Mouse (Mus musculus): Measurements from ENCODE around the gene Rnf114.

Rnf114 gene

DNA sequence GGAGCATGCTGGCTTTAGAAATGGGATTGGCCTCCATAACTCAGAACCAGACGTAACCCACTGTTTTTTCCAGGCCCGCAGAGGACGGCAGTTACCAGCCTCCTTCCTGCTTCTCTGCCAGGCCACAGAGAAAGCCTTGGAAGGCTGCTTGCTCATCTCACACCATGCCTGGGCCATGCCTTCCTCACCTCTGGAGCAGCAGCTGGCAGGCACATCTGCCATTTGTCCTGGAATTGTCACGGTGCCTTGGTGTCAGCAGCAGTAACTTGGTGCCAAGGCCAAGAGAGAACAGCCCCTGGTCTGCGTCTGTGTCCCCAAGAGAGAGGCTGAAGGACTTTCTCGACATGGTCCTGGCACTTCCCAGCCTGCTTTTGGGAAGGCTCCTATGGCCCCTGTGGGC lies 18.2 kb upstream of the Rnf114 start:
- no peak for DNase-seq (ENCODE audit: low read depth in 2 of 2, low spot score in 2 of 2)

DNA sequence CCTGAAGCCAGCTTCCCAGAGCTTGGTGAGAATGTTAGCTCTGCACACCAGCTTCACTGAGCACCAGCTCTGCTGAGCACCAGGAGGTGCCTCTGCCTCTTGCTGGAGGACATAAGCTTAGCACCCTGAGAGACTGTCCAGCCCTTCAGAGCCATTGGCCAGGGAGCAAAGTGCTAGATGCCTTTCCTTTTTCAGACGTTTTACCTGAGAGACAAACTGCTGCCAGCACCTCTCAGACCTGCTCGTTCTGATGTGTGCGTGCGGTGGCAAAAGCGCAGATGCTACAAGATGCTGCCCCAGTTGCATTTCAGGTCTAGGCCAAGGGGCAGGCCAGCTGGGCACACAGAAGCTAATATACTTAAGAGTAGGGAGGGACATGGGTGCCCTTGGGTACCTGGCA lies 16.8 kb upstream of the Rnf114 start:
- DNase-seq (ENCODE audit: low read depth in 2 of 2, low spot score in 2 of 2), result no peak

DNA sequence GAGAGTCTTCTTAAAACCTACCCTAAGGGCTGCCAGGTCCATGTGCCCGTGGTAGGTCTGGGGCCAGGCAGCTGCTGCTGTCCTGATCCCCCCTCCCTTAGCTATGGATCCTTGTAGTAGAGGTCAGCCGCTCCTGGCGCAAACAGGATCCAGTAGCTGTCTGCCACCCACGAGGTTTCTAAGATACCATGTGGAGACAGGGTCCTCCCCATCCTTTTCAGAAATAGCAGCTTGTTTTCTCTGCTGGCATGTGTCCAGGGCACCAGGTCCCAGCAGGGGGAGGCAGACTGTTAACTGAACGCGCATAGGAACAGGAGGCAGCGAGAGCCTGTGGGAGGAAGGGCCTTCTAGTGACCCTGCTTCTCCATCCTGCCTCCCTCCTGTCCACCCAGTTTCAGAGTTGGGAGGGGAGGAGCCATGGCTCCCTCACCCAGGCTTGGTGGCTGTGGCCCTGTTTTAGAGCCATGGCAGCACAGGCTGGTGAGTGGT lies 16.2 kb upstream of the Rnf114 start:
- no peak for DNase-seq (ENCODE audit: low read depth in 2 of 2, low spot score in 2 of 2)

DNA sequence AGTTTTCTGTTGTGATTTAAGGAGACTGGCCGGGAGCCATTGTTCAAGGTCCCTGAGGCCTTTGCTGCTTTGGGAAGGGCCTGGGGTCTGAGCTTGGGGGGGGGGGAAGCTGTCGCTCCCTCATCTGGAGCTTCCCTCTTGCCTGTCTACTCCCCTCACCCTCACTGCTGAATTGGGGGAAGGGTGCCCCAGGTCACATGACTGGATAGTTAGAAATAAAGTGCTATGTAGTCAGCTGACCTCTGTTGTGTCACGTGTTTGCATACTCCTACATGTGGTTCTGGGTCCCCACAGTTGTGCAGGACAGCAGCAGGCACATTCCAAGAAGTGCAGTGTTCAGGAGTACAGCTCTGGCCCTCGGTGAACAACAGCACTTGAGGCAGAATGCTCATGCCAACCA lies 15.7 kb upstream of the Rnf114 start:
- DNase-seq (ENCODE audit: low read depth in 2 of 2, low spot score in 2 of 2), result no peak

DNA sequence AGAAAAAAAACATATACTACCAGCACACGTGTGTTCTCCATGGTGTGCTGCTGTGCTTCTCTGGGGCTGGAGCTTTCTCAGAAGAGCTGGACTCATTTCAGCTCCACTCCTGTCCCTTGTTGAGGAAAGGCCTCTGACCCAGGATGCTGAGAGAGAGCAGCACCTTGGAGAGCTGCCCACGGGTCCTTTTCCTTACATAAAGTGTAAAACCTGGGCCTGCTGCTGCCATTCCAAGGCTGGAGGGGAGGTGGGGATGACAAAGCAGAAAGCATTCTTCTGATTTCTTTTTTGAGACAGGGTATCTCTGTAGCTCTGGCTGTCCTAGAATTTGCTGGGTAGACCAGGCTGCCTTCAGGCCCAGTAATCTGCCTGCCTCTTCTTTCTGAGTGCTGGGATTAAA lies 14.3 kb upstream of the Rnf114 start:
- DNase-seq (ENCODE audit: low read depth in 2 of 2, low spot score in 2 of 2), result no peak

DNA sequence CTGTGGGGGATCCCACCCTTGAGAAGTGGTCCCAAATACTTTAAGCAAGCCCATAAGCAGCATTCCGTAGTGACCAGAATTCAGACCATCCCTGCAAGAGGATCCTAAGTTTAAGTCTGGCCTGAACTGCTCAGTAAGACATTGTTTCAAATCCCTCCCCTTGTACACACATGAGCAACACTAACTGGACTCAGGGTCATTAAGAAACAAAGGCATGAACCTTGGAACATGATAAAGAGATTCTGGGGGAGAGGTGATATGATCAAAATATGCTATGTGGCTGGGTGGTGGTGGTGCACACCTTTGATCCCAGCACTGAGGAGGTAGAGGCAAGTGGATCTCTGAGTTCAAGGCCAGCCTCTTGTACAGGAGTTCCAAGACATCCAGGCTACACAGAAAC lies 12.9 kb upstream of the Rnf114 start:
- DNase-seq (ENCODE audit: low read depth in 2 of 2, low spot score in 2 of 2), result no peak

DNA sequence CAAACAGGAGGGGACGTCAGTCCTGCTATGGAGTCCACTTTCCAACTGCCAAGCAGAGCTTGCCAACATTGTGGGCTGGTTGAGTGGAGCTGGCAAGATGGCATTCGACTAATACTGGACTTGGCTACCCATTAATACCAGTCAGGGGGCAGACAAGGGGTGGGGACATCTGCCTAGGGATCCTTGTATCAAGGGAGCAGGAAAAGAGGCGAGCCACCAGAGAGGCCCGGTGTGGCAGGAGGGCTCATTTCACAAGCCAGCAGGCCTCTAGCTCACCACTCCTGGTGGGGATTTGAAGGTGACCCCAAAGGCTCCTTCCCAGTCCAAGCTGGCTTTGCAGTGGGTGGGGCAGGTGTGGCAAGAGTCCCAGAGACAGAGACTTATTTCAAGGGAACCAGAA lies 9.8 kb upstream of the Rnf114 start:
- DNase-seq (ENCODE audit: low read depth in 2 of 2, low spot score in 2 of 2), result no peak

DNA sequence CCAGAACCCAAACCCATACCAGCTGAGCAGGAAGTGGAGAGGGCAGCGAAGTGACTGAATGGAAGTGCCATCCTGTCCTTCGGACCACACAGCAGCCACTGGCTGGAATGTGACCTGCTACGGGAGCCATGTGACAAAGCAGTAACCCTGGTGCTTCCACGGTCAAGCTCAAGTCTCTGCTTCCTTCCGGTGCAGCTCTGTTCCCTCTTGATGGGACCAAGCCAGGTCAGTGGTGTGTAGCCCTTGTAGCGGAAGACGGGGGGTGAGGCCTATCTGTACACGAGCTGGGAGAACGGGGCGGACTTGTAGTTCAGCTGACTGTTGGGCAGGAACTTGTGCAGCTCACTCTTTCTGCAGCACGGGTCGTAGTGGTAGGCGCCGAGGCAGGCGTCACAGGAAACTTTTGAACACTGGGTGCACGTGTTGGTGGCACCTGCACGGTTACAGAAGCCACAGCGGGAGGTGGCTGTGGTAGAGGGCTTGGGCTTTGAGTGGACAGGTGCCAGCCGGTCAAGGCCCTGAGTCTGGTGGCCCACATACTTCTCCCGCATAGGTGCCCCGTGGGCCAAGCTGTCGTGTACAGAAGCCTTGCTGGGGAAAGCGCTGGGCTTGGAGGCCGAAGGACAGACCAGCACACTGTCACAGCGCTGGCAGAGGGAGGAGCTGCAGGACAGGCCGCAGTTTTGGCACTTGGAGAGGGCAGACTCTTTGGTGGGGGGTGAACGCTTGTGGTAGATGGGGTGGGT lies 9.2 kb upstream of the Rnf114 start:
- DNase-seq (ENCODE audit: low read depth in 2 of 2, low spot score in 2 of 2), result no peak

DNA sequence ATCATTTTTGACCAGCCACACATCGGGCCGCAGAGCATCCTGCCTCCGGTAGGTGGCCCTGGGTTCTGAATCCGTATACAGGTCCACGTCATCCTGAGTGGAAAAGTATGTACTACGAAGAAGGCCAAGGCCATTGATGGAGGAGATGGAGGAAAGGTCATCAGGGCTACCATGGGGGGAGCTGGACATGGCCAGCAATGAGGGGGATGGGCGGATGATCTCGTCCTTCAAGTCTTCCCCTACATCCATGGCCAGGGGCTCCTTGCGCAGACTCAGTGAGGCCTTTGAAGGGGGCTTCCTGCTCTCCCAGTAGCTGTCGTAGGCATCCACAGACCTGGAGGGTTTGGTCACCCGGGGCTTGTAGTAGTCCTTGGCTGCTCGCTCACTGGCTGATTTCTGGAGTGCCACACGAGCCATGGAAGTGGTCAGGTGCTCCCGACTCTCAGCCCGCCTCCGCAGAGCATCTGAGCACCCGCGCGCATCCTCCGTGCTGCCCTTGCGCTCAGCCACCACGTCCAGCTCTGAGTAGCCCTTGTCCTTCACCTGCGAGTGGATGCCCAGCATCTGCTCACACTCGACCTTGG lies 8.5 kb upstream of the Rnf114 start:
- no peak for DNase-seq (ENCODE audit: low read depth in 2 of 2, low spot score in 2 of 2)

DNA sequence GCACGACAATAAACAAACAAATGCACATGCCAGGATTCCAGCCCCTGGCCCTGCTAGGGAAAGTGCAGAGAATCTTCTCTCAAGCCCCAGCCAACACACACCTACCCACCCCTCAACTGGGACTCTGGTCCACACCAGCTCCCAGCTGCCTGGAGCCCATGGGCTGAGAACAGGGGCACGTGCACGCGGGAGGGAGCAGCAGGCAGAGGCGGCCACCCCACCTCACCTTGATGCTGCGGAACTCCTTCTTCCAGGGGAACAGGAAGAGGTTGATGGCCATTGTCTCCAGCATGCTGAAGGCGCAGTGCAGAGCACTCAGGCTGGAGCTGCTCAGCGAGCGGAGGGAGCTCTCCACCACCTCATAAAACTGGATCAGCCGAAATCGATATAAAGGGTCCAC lies 7.5 kb upstream of the Rnf114 start:
- DNase-seq (ENCODE audit: low read depth in 2 of 2, low spot score in 2 of 2), result no peak

DNA sequence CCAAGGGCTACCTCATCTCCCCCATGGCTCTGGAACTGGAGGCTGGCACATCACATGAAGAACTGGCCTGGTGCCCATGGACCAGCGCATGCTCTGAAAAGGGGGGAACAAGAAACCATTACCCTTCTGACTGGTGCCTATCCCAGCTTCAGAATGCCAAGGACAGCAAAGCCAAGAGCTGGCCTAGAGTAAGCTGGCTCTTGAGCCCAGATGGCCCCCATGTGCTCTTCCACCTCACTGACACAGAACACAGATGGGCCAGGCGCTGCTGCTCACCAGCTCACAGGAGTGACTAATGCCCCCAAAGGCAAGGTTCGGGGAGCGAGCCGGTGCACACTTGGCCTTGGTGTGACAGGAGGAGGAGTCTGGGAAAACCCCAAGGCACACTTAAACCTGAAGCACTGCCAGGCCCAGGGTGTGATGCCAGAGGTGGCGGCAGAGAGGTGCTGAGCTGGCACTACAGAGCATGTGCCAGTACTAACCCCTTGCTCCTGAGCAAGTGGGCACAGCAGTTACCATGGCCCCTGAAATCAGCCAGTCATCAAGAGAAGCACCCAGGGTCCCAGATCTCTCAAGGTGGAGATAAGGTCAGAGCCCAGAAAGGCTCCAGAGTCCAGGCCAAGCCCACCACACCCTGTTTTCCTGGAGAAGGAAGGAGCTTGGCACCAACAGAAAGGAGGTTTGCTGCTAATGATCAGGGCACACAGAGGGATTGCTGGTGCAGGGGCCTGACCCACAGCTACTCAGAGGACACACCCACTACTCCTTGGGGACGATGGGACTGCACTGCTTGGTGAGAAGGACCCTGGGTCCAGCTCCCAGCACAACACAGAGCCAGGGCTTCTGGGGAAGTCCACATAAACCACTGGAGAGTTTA lies 6.7 kb upstream of the Rnf114 start:
- no peak for DNase-seq (ENCODE audit: low read depth in 2 of 2, low spot score in 2 of 2)

DNA sequence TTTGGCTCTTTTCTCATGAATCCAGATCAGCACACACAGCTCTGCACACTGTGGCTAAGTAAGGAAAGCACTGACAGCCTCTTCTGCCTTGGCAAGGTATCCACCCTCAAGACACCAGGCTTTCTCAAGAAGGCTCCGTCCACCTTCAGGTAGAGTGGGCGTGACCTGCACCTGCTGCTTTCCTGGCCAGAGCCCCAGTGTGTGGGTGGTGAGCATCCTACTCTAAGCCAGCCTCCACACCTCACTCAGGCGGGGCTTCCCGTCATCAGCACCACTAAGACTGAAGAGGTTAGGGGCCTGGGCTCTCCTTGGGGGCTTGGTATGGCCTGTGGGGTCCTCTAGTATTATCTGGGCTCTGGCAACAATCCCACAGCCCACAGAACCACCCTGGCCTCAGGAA lies 5.9 kb upstream of the Rnf114 start:
- DNase-seq (ENCODE audit: low read depth in 2 of 2, low spot score in 2 of 2), result no peak

DNA sequence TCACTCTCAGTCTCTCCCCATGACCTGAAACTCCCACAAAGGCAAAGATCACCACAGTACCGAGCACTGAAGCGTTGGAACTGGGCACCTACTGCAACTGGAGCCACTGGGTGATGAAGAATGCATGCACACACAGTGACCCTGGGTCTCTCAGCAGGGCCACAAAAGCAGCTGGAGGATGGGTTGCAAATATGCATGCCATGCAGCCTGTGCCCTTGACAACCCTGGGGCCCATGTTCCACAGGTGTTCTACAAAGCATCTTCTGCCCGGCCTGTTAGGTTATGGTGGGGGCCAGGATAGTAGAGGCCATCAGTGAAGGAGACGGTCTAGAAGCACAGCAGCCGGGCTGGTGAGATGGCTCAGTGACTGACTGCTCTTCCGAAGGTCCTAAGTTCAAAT lies 4.9 kb upstream of the Rnf114 start:
- no peak for DNase-seq (ENCODE audit: low read depth in 2 of 2, low spot score in 2 of 2)

DNA sequence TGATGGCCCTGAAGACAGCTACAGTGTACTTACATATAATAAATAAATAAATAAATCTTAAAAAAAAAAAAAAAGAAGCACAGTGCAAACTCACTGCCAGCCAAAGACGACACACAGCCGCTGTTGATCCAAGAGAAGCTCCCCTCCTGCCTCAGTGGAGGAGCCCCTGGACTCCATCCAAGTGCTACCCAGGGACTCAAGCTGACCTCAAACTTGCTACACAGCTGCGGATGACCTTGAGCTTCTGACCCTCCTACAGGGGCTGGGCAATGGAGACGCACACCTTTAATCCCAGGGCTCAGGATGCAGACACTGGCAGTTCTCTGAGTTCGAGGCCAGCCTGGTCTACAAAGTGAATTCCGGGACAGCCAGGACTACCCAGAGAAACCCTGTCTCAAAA lies 4.5 kb upstream of the Rnf114 start:
- DNase-seq (ENCODE audit: low read depth in 2 of 2, low spot score in 2 of 2), result no peak

DNA sequence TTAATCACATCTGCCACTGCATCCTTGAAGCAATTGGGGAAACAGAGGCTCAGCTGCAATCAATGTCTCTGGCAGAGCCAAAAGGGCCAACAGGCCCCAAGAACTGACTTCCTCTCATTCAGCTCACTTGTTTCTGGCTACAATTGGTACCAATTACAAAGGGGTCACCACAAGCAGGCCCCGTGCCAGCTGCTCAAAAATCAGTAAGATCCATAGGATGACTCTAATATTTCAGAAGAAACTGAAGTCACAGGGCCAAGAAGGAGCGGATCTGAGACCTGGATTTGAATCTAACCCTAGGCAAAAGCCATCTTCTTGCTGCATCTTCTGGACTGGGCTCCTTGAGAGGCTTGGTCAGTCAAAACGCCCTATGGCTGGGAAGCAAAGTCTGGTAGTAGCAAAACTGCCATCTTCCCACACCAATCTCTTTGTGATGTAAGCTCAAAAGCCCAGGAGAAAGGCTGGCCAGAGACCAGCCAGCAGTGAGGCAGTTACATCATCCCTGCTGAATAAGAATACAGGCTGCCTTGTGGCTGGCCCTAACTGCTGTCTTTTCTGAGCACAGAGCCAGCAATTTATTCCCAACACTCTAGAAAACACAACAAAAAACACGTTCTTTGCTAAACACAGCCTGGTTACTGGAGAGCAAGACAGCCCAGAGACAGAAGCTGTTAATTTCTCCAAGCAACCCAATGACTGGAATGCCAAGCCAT lies 1.5 kb upstream of the Rnf114 start:
- no peak for DNase-seq (ENCODE audit: low read depth in 2 of 2, low spot score in 2 of 2)

DNA sequence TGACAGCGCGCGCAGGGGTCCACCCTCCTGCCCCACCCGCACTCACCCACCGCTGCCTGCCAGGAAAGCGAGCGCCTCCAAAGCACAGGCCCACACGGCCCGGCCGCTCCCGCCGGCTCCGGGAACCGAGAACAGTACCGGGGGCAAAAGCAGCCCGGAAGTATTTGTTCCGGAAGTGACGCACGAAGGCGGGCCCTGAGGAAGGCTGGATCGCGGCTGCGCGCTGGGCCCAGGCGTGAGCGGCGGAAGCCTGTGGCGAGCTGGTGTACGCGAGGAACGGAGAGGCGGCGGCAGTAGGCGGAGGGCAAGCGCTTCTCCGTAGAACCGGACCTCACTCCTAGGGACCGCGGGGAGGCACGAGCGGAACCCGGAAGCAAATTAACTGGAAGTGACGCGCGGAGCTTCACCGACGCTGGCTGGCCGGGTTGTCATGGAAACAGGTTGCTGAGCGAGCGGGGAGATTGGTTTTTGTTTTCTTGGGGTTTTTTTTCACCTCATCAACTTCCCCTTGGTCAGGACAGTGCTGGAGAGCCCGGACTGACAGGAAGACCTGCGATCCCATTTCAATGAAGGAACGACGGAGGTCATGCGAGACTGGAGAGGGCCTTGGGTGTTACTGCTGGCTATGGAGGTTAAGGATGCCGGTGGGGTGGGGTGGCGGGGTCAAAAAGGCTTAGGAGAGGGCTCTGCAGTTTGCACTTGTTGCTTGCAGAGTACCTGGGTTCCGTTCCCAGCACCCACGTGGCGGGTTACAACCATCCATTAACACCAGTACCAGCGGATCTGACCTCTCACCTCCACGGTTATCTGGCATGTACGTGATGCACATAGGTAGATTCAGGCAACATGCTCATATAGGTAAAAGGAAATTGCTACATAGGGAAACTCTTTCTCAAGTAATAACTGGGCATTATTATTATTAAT lies 530 bp downstream of the Rnf114 start, which contains the start of gene Spata2:
Gene Spata2, minus strand, starts transcription at position 175 of the 924 bp plus-strand sequence.
- peak; percentile 92 to 93 for DNase-seq (ENCODE audit: low read depth in 2 of 2, low spot score in 2 of 2)

DNA sequence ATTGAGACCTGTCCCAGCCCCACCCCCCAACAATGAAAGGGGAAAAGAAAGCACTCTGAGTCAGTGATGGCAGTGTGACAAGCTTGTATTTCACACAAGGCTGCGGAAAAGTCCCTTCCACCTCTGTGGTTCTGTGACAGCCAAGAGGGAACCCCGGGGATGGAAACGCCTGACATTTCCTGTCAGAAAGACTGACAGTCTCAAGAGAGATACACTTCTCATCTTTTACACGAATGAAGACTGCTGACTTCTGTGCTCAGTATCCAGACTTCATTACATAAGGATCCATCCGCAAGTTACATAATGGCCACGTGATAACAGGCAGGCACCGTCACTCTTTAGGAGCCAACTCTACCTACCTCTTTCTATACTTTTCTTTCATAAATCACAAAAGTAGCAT lies 4.0 kb downstream of the Rnf114 start:
- no peak for DNase-seq (ENCODE audit: low read depth in 2 of 2, low spot score in 2 of 2)

DNA sequence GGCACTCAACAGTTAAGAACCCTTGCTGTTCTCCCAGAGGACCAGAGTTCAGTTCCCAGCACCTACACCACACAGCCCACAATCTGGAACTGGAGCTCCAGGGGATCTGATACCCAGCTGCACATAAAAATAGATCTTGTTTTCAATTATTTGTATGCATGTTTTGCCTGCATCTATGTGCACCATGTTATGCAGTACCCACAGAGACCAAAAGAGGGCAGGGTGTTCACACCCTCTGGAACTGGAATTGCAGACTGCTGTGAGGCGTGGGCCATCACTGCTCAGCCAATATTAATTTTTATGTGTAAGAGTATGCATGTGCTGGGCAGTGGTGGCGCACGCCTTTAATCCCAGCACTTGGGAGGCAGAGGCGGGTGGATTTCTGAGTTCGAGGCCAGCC lies 4.8 kb downstream of the Rnf114 start:
- DNase-seq (ENCODE audit: low read depth in 2 of 2, low spot score in 2 of 2), result peak; percentile 61 to 80

DNA sequence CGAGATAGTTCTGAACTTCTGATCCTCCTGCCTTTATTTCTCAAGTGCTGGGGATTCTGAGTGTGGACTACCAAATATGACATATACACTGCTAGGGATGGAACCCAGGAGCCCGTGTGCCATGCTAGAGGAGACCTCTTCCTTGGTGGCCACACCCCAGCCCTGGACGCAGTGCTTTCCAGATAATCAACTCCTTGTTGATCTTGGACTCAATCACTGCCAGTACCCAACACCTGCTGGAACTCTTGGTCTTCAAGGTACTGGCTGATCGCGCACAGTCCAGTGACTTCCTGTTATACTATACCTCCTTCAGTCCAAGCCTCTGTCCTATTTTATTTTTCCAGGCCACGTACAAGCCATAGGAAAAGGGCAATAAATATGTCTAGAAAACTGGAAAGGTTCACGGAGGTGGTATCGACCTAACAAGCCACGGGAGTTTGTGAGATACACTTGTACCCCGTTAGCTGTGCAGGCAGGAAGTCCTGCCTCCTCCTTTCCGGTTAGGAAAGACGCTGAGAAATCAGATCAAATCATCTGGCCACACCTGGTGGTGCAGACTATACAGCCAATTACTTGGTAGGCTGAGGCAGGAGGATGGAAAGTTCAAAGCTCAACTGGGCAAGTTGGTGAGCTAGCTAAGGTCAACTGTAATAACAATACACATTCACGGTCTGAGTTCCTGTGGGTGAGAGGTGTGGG lies 10.3 kb downstream of the Rnf114 start:
- no peak for DNase-seq (ENCODE audit: low read depth in 2 of 2, low spot score in 2 of 2)
